In genomic region chr3:50983126-50983525, GRCm38 (mm10) we compare ENCODE assay signal across 14 mouse cellular contexts.
DNase-seq lines count a peak whose midpoint lies in the region; ATAC-seq and TF ChIP-seq lines count a peak whose summit lies in the region.
"Had no signal": no experiment of that assay in that cellular context is flagged by ENCODE, and none has a peak within 500 bp of the region (broad histone marks: within the 10 kb centered on the region; RNA-seq: fewer than 3 reads in every experiment).

No protein-coding gene starts in this region.

- DNase-seq in forebrain, embryonic 14.5 days (ENCODE audit: low spot score): no peak
- DNase-seq in kidney, adult 2 months: no peak
- DNase-seq in skeletal muscle tissue, adult 2 months (ENCODE audit: low read depth, low spot score): peak; percentile 12
- DNase-seq: adrenal gland, postnatal 36 days; cerebellum, adult 9-10 months; right cerebral cortex, postnatal 4 days had no signal

- no peak for TF ChIP-seq CTCF in kidney, adult 2 months (conservative IDR thresholded peaks at IDR 0.05; ENCODE audit: insufficient read depth, insufficient read length, low read depth, low read length)

- H3K4me1 ChIP-seq in forebrain, embryonic 16.5 days (replicated peaks; ENCODE audit: control insufficient read depth, insufficient read depth, low read length): peaks cover 13% of the 10 kb centered on the region
- no peaks in the 10 kb centered on the region; the same call in 1 of the 2 replicates for H3K4me1 ChIP-seq in forebrain, embryonic 14.5 days (ENCODE audit: control insufficient read depth, insufficient read depth, low read length)
- peaks cover 17% of the 10 kb centered on the region for H3K4me1 ChIP-seq in kidney, embryonic 16.5 days (ENCODE audit: insufficient read depth, low read length)
- no peaks in the 10 kb centered on the region for H3K4me1 ChIP-seq in kidney, adult 2 months (ENCODE audit: control insufficient read depth, insufficient read depth, low read length)
- H3K4me1 ChIP-seq in neural tube, embryonic 13.5 days (replicated peaks): peaks cover 18% of the 10 kb centered on the region
- peaks cover 18% of the 10 kb centered on the region for H3K4me1 ChIP-seq in neural tube, embryonic 15.5 days

- peak overlapping the region; percentile 22 for H3K27ac ChIP-seq in forebrain, embryonic 16.5 days (ENCODE audit: low read length)
- no peak overlapping the region; the same call in 1 of the 2 replicates for H3K27ac ChIP-seq in forebrain, embryonic 14.5 days (ENCODE audit: low read depth, low read length)
- H3K27ac ChIP-seq in kidney, embryonic 16.5 days (ENCODE audit: low read length): no peak overlapping the region
- H3K27ac ChIP-seq in kidney, adult 2 months (ENCODE audit: insufficient read depth, low read depth, low read length): no peak overlapping the region
- 0 out of 2 replicates have a peak overlapping the region, but pooled peaks have one; percentile 33 for H3K27ac ChIP-seq in neural tube, embryonic 13.5 days (replicated peaks)
- no peak overlapping the region; the same call in 1 of the 2 replicates for H3K27ac ChIP-seq in neural tube, embryonic 15.5 days (replicated peaks)
- H3K27ac ChIP-seq: hindbrain, postnatal 0 days; macrophage; neural tube, embryonic 12.5 days had no signal

- ATAC-seq in forebrain, embryonic 16.5 days: peak; percentile 39
- ATAC-seq in forebrain, embryonic 14.5 days: no peak
- ATAC-seq in kidney, embryonic 16.5 days (ENCODE audit: low FRiP score, low TSS enrichment): 0 out of 2 replicates have a peak, but pooled peaks have one; percentile 16
- ATAC-seq in neural tube, embryonic 13.5 days (ENCODE audit: low read depth): no peak
- no peak for ATAC-seq in neural tube, embryonic 15.5 days (ENCODE audit: low FRiP score)
- no peak for ATAC-seq in activated CD4-positive, CD25-positive, alpha-beta regulatory T cell, adult 4 months
- ATAC-seq: hindbrain, postnatal 0 days had no signal

- WGBS in forebrain, embryonic 16.5 days: 79% methylated on average over 5 of the region's 5 CpGs
- 72% methylated on average over 5 of the region's 5 CpGs for WGBS in forebrain, embryonic 14.5 days
- WGBS in kidney, embryonic 16.5 days: 44% methylated on average over 5 of the region's 5 CpGs
- WGBS in kidney, adult 2 months: 58% methylated on average over 5 of the region's 5 CpGs
- WGBS in neural tube, embryonic 13.5 days: 53% methylated on average over 5 of the region's 5 CpGs
- 55% methylated on average over 5 of the region's 5 CpGs for WGBS in neural tube, embryonic 15.5 days

- no peaks in the 10 kb centered on the region for H3K9me3 ChIP-seq in forebrain, embryonic 16.5 days (ENCODE audit: control insufficient read depth, low read length)
- no peaks in the 10 kb centered on the region for H3K9me3 ChIP-seq in forebrain, embryonic 14.5 days (replicated peaks; ENCODE audit: control insufficient read depth, low read length)
- no peaks in the 10 kb centered on the region for H3K9me3 ChIP-seq in kidney, embryonic 16.5 days (ENCODE audit: low read length)
- no peaks in the 10 kb centered on the region for H3K9me3 ChIP-seq in neural tube, embryonic 13.5 days
- no peaks in the 10 kb centered on the region for H3K9me3 ChIP-seq in neural tube, embryonic 15.5 days (replicated peaks)
- H3K9me3 ChIP-seq: neural tube, embryonic 12.5 days had no signal

- H3K27me3 ChIP-seq in forebrain, embryonic 16.5 days (replicated peaks; ENCODE audit: control insufficient read depth, insufficient read depth, low read length): no peaks in the 10 kb centered on the region
- H3K27me3 ChIP-seq in forebrain, embryonic 14.5 days (replicated peaks; ENCODE audit: control insufficient read depth, insufficient read depth, low read length): no peaks in the 10 kb centered on the region
- no peaks in the 10 kb centered on the region for H3K27me3 ChIP-seq in kidney, embryonic 16.5 days (ENCODE audit: insufficient read depth, low read length)
- H3K27me3 ChIP-seq in kidney, adult 2 months (replicated peaks; ENCODE audit: control insufficient read depth, insufficient read depth, low read length): no peaks in the 10 kb centered on the region
- H3K27me3 ChIP-seq in neural tube, embryonic 13.5 days: no peaks in the 10 kb centered on the region
- no peaks in the 10 kb centered on the region for H3K27me3 ChIP-seq in neural tube, embryonic 15.5 days (replicated peaks)
- H3K27me3 ChIP-seq: neural tube, embryonic 12.5 days had no signal

- no peak overlapping the region for H3K4me3 ChIP-seq in forebrain, embryonic 16.5 days (replicated peaks; ENCODE audit: low read length)
- H3K4me3 ChIP-seq in forebrain, embryonic 14.5 days (ENCODE audit: low read depth, low read length): no peak overlapping the region
- H3K4me3 ChIP-seq in kidney, embryonic 16.5 days (ENCODE audit: low read length): no peak overlapping the region
- H3K4me3 ChIP-seq in kidney, adult 2 months (ENCODE audit: insufficient read depth, low read depth, low read length): no peak overlapping the region
- H3K4me3 ChIP-seq in neural tube, embryonic 13.5 days: no peak overlapping the region
- H3K4me3 ChIP-seq in neural tube, embryonic 15.5 days (replicated peaks): no peak overlapping the region
- H3K4me3 ChIP-seq: neural tube, embryonic 12.5 days had no signal

- H3K36me3 ChIP-seq in forebrain, embryonic 16.5 days (ENCODE audit: control insufficient read depth, insufficient read depth): no peaks in the 10 kb centered on the region
- no peaks in the 10 kb centered on the region for H3K36me3 ChIP-seq in forebrain, embryonic 14.5 days (ENCODE audit: control insufficient read depth, insufficient read depth, low read length)
- no peaks in the 10 kb centered on the region for H3K36me3 ChIP-seq in kidney, embryonic 16.5 days (ENCODE audit: insufficient read depth, low read length)
- no peaks in the 10 kb centered on the region for H3K36me3 ChIP-seq in kidney, adult 2 months (ENCODE audit: control insufficient read depth, insufficient read depth, low read length)
- no peaks in the 10 kb centered on the region for H3K36me3 ChIP-seq in neural tube, embryonic 13.5 days
- H3K36me3 ChIP-seq in neural tube, embryonic 15.5 days: no peaks in the 10 kb centered on the region
- H3K36me3 ChIP-seq: neural tube, embryonic 12.5 days had no signal

- H3K4me2 ChIP-seq in forebrain, embryonic 16.5 days (ENCODE audit: low read length): no peak overlapping the region
- H3K4me2 ChIP-seq in forebrain, embryonic 14.5 days (ENCODE audit: low read length): no peak overlapping the region
- H3K4me2 ChIP-seq in kidney, embryonic 16.5 days (replicated peaks; ENCODE audit: low read depth, low read length): no peak overlapping the region
- H3K4me2 ChIP-seq in neural tube, embryonic 13.5 days: no peak overlapping the region
- H3K4me2 ChIP-seq in neural tube, embryonic 15.5 days: no peak overlapping the region
- H3K4me2 ChIP-seq: neural tube, embryonic 12.5 days had no signal

- H3K9ac ChIP-seq in forebrain, embryonic 16.5 days (replicated peaks; ENCODE audit: low read depth, low read length): no peak overlapping the region
- no peak overlapping the region for H3K9ac ChIP-seq in forebrain, embryonic 14.5 days (ENCODE audit: low read length)
- no peak overlapping the region for H3K9ac ChIP-seq in kidney, embryonic 16.5 days (replicated peaks; ENCODE audit: low read length)
- H3K9ac ChIP-seq in neural tube, embryonic 13.5 days: no peak overlapping the region
- no peak overlapping the region for H3K9ac ChIP-seq in neural tube, embryonic 15.5 days (replicated peaks)
- H3K9ac ChIP-seq: neural tube, embryonic 12.5 days had no signal

- no peak for TF ChIP-seq POLR2A in kidney, adult 2 months (IDR thresholded peaks at IDR 0.05; ENCODE audit: low read depth, low read length)

Comparison
In these comparisons a context has a peak if more than half of its experiments do, and no peak if none do; other contexts are left out.
1. ATAC-seq: peak in forebrain, embryonic 16.5 days (single experiment) and kidney, embryonic 16.5 days (single experiment); none in forebrain, embryonic 14.5 days (single experiment), neural tube, embryonic 13.5 days (single experiment), neural tube, embryonic 15.5 days (single experiment) and activated CD4-positive, CD25-positive, alpha-beta regulatory T cell, adult 4 months (single experiment).
2. H3K27ac ChIP-seq: peak in forebrain, embryonic 16.5 days (single experiment) and neural tube, embryonic 13.5 days (single experiment); none in forebrain, embryonic 14.5 days (single experiment), kidney, embryonic 16.5 days (single experiment), kidney, adult 2 months (single experiment) and neural tube, embryonic 15.5 days (single experiment).